Mouse (Mus musculus) embryonic fibroblast, embryonic 13.5 days (primary cell): ENCODE measurements at regions not wholly inside any gene's neighbourhood (a gene's known extent, or its start where the extent isn't known, plus 50 kb on each side); places are given as distances from the start of the nearest gene placed in this dataset.

Source experiments
- H3K27ac ChIP-seq: 2 replicates; pipeline ENCODE4 v1.5.1; 2012; ENCODE audit warnings: low read length, control low read depth, inconsistent platforms; ENCODE audit not compliant: insufficient read depth
- H3K4me1 ChIP-seq: 2 replicates; pipeline ENCODE4 v1.6.1; 2011; ENCODE audit warnings: low read length; ENCODE audit not compliant: control insufficient read depth, insufficient read depth
- H3K4me3 ChIP-seq: 2 replicates; pipeline ENCODE4 v1.5.1; 2011; ENCODE audit warnings: mild to moderate bottlenecking, control low read depth, low read length; ENCODE audit not compliant: insufficient read depth
- CTCF ChIP-seq: IDR thresholded peaks from 2 replicates; pipeline ENCODE4 v1.5.1; 2011; ENCODE audit warnings: mild to moderate bottlenecking, control low read depth, low read length, moderate library complexity, borderline replicate concordance; ENCODE audit not compliant: insufficient read depth
- POLR2A ChIP-seq: IDR thresholded peaks from 2 replicates; pipeline ENCODE4 v1.6.1; 2011; ENCODE audit warnings: low read depth, mild to moderate bottlenecking, control low read depth, low read length, moderate library complexity

- TF ChIP-seq CTCF, result no peak
- no peak for TF ChIP-seq POLR2A
- H3K4me3 ChIP-seq, result no peak overlapping the region
- no peaks in the 10 kb centered on the region for H3K4me1 ChIP-seq
- no peak overlapping the region for H3K27ac ChIP-seq
Observed at GRCm38 (mm10) chr9:85048112-85048978, 264.2 kb upstream of the Gm11114 start.

GRCm38 (mm10) chr9:85052526-85052925 lies 260.0 kb upstream of the Gm11114 start:
- TF ChIP-seq POLR2A (no peak), CTCF (no peak)
- no peak overlapping the region for H3K4me3 ChIP-seq
- no peaks in the 10 kb centered on the region for H3K4me1 ChIP-seq
- H3K27ac ChIP-seq, result no peak overlapping the region

- H3K27ac ChIP-seq, result no peak overlapping the region
- TF ChIP-seq CTCF (no peak), POLR2A (no peak)
- no peak overlapping the region for H3K4me3 ChIP-seq
- H3K4me1 ChIP-seq, result no peaks in the 10 kb centered on the region
Observed at GRCm38 (mm10) chr9:85079975-85080374, 232.6 kb upstream of the Gm11114 start.

- no peak overlapping the region for H3K27ac ChIP-seq
- TF ChIP-seq CTCF (no peak), POLR2A (no peak)
- no peaks in the 10 kb centered on the region for H3K4me1 ChIP-seq
- H3K4me3 ChIP-seq, result no peak overlapping the region
Observed at GRCm38 (mm10) chr9:85088556-85089338, 223.8 kb upstream of the Gm11114 start.

GRCm38 (mm10) chr9:85090297-85090696 lies 222.3 kb upstream of the Gm11114 start:
- no peaks in the 10 kb centered on the region for H3K4me1 ChIP-seq
- H3K27ac ChIP-seq, result no peak overlapping the region
- TF ChIP-seq POLR2A (no peak), CTCF (no peak)
- no peak overlapping the region for H3K4me3 ChIP-seq

GRCm38 (mm10) chr9:85095234-85095633 lies 217.3 kb upstream of the Gm11114 start:
- TF ChIP-seq CTCF (no peak), POLR2A (no peak)
- no peaks in the 10 kb centered on the region for H3K4me1 ChIP-seq
- no peak overlapping the region for H3K4me3 ChIP-seq
- H3K27ac ChIP-seq, result no peak overlapping the region

- no peak for TF ChIP-seq POLR2A
- no peak for TF ChIP-seq CTCF
- H3K27ac ChIP-seq, result no peak overlapping the region
- H3K4me3 ChIP-seq, result no peak overlapping the region
- H3K4me1 ChIP-seq, result no peaks in the 10 kb centered on the region
Observed at GRCm38 (mm10) chr9:85096520-85096919, 216.1 kb upstream of the Gm11114 start.

- no peaks in the 10 kb centered on the region for H3K4me1 ChIP-seq
- H3K4me3 ChIP-seq, result no peak overlapping the region
- TF ChIP-seq POLR2A, result no peak
- TF ChIP-seq CTCF, result no peak
- no peak overlapping the region for H3K27ac ChIP-seq
Observed at GRCm38 (mm10) chr9:85112928-85113327, 199.6 kb upstream of the Gm11114 start.

GRCm38 (mm10) chr9:85114234-85114633 lies 198.3 kb upstream of the Gm11114 start:
- Histone ChIP-seq H3K27ac (no peak overlapping the region), H3K4me1 (no peaks in the 10 kb centered on the region), H3K4me3 (no peak overlapping the region)
- TF ChIP-seq POLR2A (no peak), CTCF (no peak)

- TF ChIP-seq POLR2A (no peak), CTCF (no peak)
- Histone ChIP-seq H3K4me1 (no peaks in the 10 kb centered on the region), H3K4me3 (no peak overlapping the region), H3K27ac (no peak overlapping the region)
Observed at GRCm38 (mm10) chr9:85120061-85120460, 192.5 kb upstream of the Gm11114 start.
